Mouse (Mus musculus) midbrain, postnatal 0 days (tissue): ENCODE measurements around the gene Gsto1. TPM values are rescaled to one million over a fixed set of nuclear protein-coding genes. Genes with fewer than 3 reads are reported as not detected.

ENCODE experiments used
- ATAC-seq: fragments of 200-750 bp; cut with Nextera tagmentation; 2 replicates; pipeline ENCODE4 v1.8.0; 2017; ENCODE audit warnings: moderate number of reproducible peaks, mild to moderate bottlenecking, moderate TSS enrichment, moderate library complexity; ENCODE audit not compliant: low FRiP score
- DNase-seq: peaks from one replicate; pipeline ENCODE4 v3.0.0-alpha.2; 2015; ENCODE audit warnings: low spot score
- H3K27ac ChIP-seq: fragments of 300-500 bp; sonication (generic); 2 replicates; pipeline ENCODE4 v1.5.1; 2014; ENCODE audit warnings: low read depth, mild to moderate bottlenecking, low read length, mixed read lengths
- H3K27me3 ChIP-seq: fragments of 300-500 bp; sonication (generic); 2 replicates; pipeline ENCODE4 v1.6.1; 2014; ENCODE audit warnings: low read length, control low read depth, mixed read lengths; ENCODE audit not compliant: insufficient read depth
- H3K36me3 ChIP-seq: fragments of 300-500 bp; sonication (generic); 2 replicates; pipeline ENCODE4 v1.6.1; 2014; ENCODE audit warnings: low read length, control low read depth, mixed read lengths; ENCODE audit not compliant: insufficient read depth
- H3K4me1 ChIP-seq: fragments of 300-500 bp; sonication (generic); 2 replicates; pipeline ENCODE4 v1.6.1; 2014; ENCODE audit warnings: mild to moderate bottlenecking, control low read depth, antibody characterized with exemption, low read length, mixed read lengths; ENCODE audit not compliant: insufficient read depth
- H3K4me2 ChIP-seq: fragments of 300-500 bp; sonication (generic); 2 replicates; pipeline ENCODE4 v1.6.1; 2014; ENCODE audit warnings: low read depth, mild to moderate bottlenecking, low read length, mixed read lengths; ENCODE audit not compliant: poor library complexity, severe bottlenecking
- H3K4me3 ChIP-seq: fragments of 300-500 bp; sonication (generic); 2 replicates; pipeline ENCODE4 v1.5.1; 2014; ENCODE audit warnings: low read depth, mild to moderate bottlenecking, low read length, moderate library complexity
- H3K9ac ChIP-seq: fragments of 300-500 bp; sonication (generic); replicated peaks from 2 replicates; pipeline ENCODE4 v1.6.1; 2014; ENCODE audit warnings: mild to moderate bottlenecking, low read length, moderate library complexity, mixed read lengths; ENCODE audit not compliant: poor library complexity, severe bottlenecking
- H3K9me3 ChIP-seq: fragments of 300-500 bp; sonication (generic); 2 replicates; pipeline ENCODE4 v1.6.1; 2016; ENCODE audit warnings: low read length, control low read depth
- CTCF ChIP-seq: IDR thresholded peaks from 2 replicates; pipeline ENCODE4 v1.5.1; 2016; ENCODE audit warnings: antibody characterized with exemption, mild to moderate bottlenecking
- WGBS: fragments of 180-500 bp; shearing (Covaris S2); extraction: QIAGEN DNeasy Blood & Tissue Kit; methylation state at CpG from one replicate; pipeline ENCODE4 v1.1.7; 2014; 5-methylcytosine and 5-hydroxymethylcytosine counted together
- polyA plus RNA-seq: library from polyadenylated mRNA; unstranded; fragments of >200 nt; fragmentation: Nextera tagmentation; extraction: Ambion mirVana; gene quantifications from 2 replicates; pipeline ENCODE4 v1.2.1, GENCODE M21; 2015
- total RNA-seq: library from RNA; depleted of rRNA; stranded (reverse); fragments of >200 nt; gene quantifications from 2 replicates; pipeline ENCODE4 v1.2.3, GENCODE M21; 2014

The Gsto1 gene
- total and polyA plus RNA-seq, 2 experiments from 2014 or later: 95.4 to 152 TPM

DNA sequence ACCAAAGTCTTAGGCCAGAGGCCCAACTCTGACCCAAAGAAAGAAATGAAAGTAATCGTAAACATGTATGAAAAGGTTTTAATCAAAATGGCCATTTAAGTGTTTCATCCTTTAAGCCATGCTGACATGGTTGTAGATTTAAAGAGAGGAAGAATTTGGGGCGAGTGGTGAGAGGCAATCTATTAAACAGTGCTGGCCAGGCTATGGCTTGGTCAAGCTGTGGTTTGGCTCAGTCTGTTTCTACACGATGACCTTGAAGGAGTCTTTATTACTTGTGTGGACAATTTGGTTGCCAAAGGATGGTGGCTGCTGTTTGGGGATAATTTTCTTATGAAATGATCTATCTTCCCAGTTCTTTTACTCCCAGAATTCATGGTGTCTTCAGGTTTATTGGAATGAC, 1.7 kb upstream of the Gsto1 start:
- Histone ChIP-seq H3K36me3 (no peaks in the 10 kb centered on the region), H3K27me3 (no peaks in the 10 kb centered on the region), H3K4me3 (no peak overlapping the region), H3K9ac (no peak overlapping the region), H3K4me1 (no peaks in the 10 kb centered on the region), H3K9me3 (no peaks in the 10 kb centered on the region), H3K27ac (no peak overlapping the region), H3K4me2 (no peak overlapping the region)
- no peak for DNase-seq
- TF ChIP-seq CTCF: no peak
- no peak for ATAC-seq
- 95% methylated on average over 3 of the region's 3 CpGs for WGBS

DNA sequence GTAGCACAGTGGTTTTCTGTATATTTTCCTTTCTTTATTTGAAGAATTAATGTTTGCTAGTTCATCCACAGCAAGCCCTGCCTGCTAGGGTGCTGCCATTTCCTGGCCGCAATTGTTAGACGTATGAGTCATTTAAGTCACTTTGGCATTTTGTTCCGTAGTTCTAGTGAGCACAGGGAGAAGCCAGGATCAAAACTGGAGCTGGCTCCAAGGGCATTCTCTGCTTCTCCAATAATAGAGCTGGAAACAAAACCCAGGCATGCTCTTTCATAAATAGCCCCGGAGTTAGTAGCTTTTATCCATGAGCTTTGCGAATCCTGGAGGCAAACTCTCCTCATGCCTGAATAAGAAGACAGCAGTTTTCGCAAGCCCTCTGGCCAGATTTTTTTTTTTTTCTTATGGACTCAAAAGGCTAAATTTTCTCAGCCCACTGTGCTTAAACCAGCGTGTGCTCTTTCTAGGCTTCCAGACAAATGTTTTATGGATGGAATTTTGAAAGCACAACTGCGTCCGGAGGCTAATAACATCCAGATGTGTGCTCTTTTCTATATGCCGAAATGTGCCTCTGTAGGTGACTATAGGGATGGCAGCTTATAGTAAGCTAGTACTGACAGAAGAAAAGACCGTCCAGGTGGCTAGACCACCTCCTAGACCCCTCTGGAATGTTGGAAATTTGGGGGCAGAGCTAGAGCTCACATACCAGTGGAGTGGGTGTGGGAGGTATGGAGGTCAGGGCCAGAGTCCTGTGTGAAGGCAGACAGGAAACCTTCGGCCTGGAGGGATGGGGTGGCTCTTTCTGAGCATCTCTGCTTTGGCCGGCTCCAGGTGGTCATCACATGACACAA, 597 bp upstream of the Gsto1 start:
- Histone ChIP-seq H3K4me3 (peak overlapping the region; percentile 53), H3K9me3 (no peaks in the 10 kb centered on the region), H3K9ac (peak overlapping the region; percentile 80), H3K27me3 (no peaks in the 10 kb centered on the region), H3K27ac (peak overlapping the region; percentile 39), H3K4me2 (peak overlapping the region; percentile 68), H3K36me3 (no peaks in the 10 kb centered on the region), H3K4me1 (no peaks in the 10 kb centered on the region)
- peak; percentile 28 for DNase-seq
- WGBS: 13% methylated on average over 13 of the region's 13 CpGs
- TF ChIP-seq CTCF: peak; percentile 55
- ATAC-seq: peak; percentile 83

DNA sequence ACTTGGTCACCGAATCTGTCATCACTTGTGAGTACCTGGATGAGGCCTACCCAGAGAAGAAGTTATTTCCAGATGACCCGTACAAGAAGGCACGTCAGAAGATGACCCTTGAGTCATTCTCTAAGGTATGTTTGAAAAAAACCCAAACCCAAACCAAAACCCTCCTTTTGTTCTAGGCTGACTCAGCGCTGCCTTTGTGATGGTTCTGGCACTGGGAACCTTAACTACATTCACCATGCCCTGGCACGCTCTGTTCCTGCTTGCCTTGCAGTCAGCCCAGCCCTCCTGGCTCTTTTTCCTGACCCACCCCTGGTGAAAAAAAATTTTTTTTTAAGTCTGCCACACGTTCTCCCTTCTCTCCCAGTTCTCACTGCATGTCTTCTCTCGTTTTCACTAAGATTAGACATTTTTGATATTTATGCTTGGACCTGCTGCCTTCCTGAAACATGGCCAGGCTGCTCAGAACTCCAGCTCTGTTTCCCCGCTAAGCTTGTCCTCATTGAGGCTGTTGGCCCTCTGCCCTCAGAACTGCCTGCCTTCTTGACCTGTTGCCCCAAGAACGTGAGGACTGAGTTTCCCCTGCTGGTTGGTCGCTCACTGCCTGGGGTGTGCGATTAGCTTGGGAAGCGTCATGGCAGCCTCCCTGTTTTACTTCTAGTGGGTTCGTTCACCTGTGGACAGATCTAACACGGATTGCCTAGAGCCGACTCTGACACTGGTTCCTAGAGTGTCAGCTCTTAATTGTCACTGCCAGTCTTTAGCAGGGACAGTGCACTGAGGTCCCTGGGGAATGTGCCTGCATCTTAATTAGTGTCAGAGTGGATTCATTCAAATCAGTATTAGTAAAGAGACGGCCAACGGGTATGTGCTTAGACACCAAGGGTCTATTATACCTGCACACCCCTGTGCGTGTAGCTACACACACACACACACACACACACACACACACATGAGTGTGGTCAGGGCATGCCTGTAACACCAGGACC, 3.5 kb downstream of the Gsto1 start:
- no peaks in the 10 kb centered on the region for H3K9me3 ChIP-seq
- no peak overlapping the region for H3K9ac ChIP-seq
- 74% methylated on average over 18 of the region's 18 CpGs for WGBS
- H3K36me3 ChIP-seq: no peaks in the 10 kb centered on the region
- TF ChIP-seq CTCF: no peak
- H3K4me1 ChIP-seq: no peaks in the 10 kb centered on the region
- H3K27ac ChIP-seq: no peak overlapping the region
- H3K4me2 ChIP-seq: no peak overlapping the region
- ATAC-seq (no peak), DNase-seq (no peak)
- H3K4me3 ChIP-seq: no peak overlapping the region
- H3K27me3 ChIP-seq: no peaks in the 10 kb centered on the region

DNA sequence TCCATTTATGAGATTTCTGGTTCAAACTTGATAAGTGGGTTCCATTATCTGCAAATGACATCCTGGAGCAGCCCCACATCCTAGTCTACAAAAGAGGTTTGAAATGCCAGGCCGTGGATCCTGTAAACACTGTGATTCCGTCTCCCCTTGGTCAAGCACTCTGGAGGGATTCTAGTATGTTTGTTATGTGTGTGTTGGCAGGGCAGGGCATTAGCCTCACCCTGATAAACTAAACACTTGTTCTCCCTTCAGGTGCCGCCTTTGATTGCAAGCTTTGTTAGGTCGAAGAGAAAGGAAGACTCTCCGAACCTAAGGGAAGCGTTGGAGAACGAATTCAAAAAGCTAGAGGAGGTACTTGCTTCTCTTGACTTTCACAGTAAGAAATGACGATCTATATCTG, 4.4 kb downstream of the Gsto1 start:
- no peaks in the 10 kb centered on the region for H3K4me1 ChIP-seq
- no peaks in the 10 kb centered on the region for H3K27me3 ChIP-seq
- H3K9ac ChIP-seq: no peak overlapping the region
- DNase-seq (no peak), ATAC-seq (no peak)
- H3K9me3 ChIP-seq: no peaks in the 10 kb centered on the region
- WGBS: 94% methylated on average over 8 of the region's 8 CpGs
- 0 out of 2 replicates have a peak, but pooled peaks cover under 1% of the 10 kb centered on the region for H3K36me3 ChIP-seq
- H3K4me3 ChIP-seq: no peak overlapping the region
- no peak overlapping the region for H3K4me2 ChIP-seq
- no peak overlapping the region for H3K27ac ChIP-seq
- TF ChIP-seq CTCF: no peak

DNA sequence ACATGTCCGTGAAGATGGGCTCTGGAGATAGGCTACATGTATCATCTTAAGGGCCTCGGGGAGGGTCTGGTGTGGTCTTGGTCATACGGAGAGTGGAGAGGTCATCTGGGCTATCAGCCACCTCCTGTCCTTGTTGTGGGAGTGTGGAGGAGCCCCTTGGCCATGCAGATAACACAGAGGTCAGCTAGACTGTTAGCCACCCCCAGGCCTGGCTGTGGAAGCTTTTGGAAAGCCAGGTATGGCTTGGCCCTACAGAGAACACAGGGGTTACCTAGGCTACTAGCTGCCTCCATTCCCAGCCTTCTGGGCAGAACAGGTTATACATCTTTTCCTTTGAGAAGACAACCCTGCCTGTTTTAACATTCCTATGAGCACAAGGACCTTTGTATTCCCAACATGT, 7.8 kb downstream of the Gsto1 start:
- H3K4me2 ChIP-seq: no peak overlapping the region
- DNase-seq: no peak
- no peak for ATAC-seq
- 0 out of 2 replicates have a peak, but pooled peaks cover 3% of the 10 kb centered on the region for H3K36me3 ChIP-seq
- H3K9me3 ChIP-seq: no peaks in the 10 kb centered on the region
- H3K4me3 ChIP-seq: no peak overlapping the region
- H3K4me1 ChIP-seq: peaks cover 5% of the 10 kb centered on the region; the same call in 1 of the 2 replicates
- no peaks in the 10 kb centered on the region for H3K27me3 ChIP-seq
- no peak overlapping the region for H3K27ac ChIP-seq
- 99% methylated on average over 3 of the region's 3 CpGs for WGBS
- TF ChIP-seq CTCF: no peak
- no peak overlapping the region for H3K9ac ChIP-seq
